Mouse (Mus musculus) liver, embryonic 14.5 days (tissue): ENCODE data around the gene Slc39a10. TPM values are rescaled to one million over a fixed set of nuclear protein-coding genes. Genes with fewer than 3 reads are reported as not detected.

Experiments used
- ATAC-seq: fragments of 200-750 bp; cut with Nextera tagmentation; 2 replicates; pipeline ENCODE4 v1.8.0; 2017; ENCODE audit warnings: moderate number of reproducible peaks, mild to moderate bottlenecking, moderate library complexity; ENCODE audit not compliant: insufficient read depth
- DNase-seq, 3 experiments: peaks; one replicate each; pipeline ENCODE4 v3.0.0-alpha.2; 2012 to 2013; ENCODE audit warnings: low read depth in 3 of 3, low spot score in 3 of 3
- H3K27ac ChIP-seq: fragments of 300-500 bp; sonication (generic); 2 replicates; pipeline ENCODE4 v1.5.1; 2014; ENCODE audit warnings: moderate library complexity, mild to moderate bottlenecking, control low read depth, inconsistent platforms
- H3K27me3 ChIP-seq: fragments of 300-500 bp; sonication (generic); 2 replicates; pipeline ENCODE4 v1.6.1; 2014; ENCODE audit warnings: mild to moderate bottlenecking, low read length, moderate library complexity; ENCODE audit not compliant: control insufficient read depth, insufficient read depth
- H3K36me3 ChIP-seq: fragments of 300-500 bp; sonication (generic); replicated peaks from 2 replicates; pipeline ENCODE4 v1.6.1; 2014; ENCODE audit warnings: low read depth; ENCODE audit not compliant: control insufficient read depth, insufficient read depth
- H3K4me1 ChIP-seq, 2 experiments: fragments of 200-500 bp in 1 of 2; fragments of 300-500 bp in 1 of 2; sonication (generic) in 1 of 2; replicated peaks; 2 replicates each; pipeline ENCODE4 v1.6.1; 2012 to 2014; ENCODE audit warnings: antibody characterized with exemption in 1 of 2, inconsistent platforms in 1 of 2, low read length in 1 of 2; ENCODE audit not compliant: control insufficient read depth in 2 of 2, insufficient read depth in 2 of 2
- H3K4me2 ChIP-seq: fragments of 300-500 bp; sonication (generic); 2 replicates; pipeline ENCODE4 v1.6.1; 2014; ENCODE audit warnings: low read depth, mild to moderate bottlenecking, control low read depth, moderate library complexity
- H3K4me3 ChIP-seq, 2 experiments: fragments of 200-500 bp in 1 of 2; fragments of 300-500 bp in 1 of 2; sonication (generic) in 1 of 2; 2 replicates each; pipeline ENCODE4 v1.5.1; 2012 to 2014; ENCODE audit warnings: low read depth in 2 of 2, low read length in 2 of 2, mild to moderate bottlenecking in 2 of 2, control low read depth in 1 of 2, inconsistent platforms in 1 of 2, moderate library complexity in 1 of 2; ENCODE audit not compliant: insufficient read depth in 1 of 2
- H3K9ac ChIP-seq: fragments of 300-500 bp; sonication (generic); replicated peaks from 2 replicates; pipeline ENCODE4 v1.6.1; 2014; ENCODE audit warnings: mild to moderate bottlenecking, control low read depth, moderate library complexity
- H3K9me3 ChIP-seq: fragments of 300-500 bp; sonication (generic); 2 replicates; pipeline ENCODE4 v1.6.1; 2016; ENCODE audit warnings: low read length, mixed read lengths; ENCODE audit not compliant: control insufficient read depth
- CTCF ChIP-seq: IDR thresholded peaks from 2 replicates; pipeline ENCODE4 v1.5.1; 2016; ENCODE audit warnings: antibody characterized with exemption, low read depth, control low read depth
- EP300 ChIP-seq: IDR thresholded peaks from 2 replicates; pipeline ENCODE4 v1.6.1; 2016; ENCODE audit warnings: antibody characterized with exemption, low read depth
- WGBS: fragments of 180-500 bp; shearing (Covaris S2); extraction: QIAGEN DNeasy Blood & Tissue Kit; methylation state at CpG from one replicate; pipeline ENCODE4 v1.1.7; 2014; ENCODE audit not compliant: insufficient replicate concordance; 5-methylcytosine and 5-hydroxymethylcytosine counted together
- polyA plus RNA-seq, 2 experiments: library from polyadenylated mRNA; depleted of rRNA in 1 of 2; stranded (reverse) in 1 of 2; unstranded in 1 of 2; fragments of >200 nt; fragmentation: Nextera tagmentation in 1 of 2; extraction: Ambion mirVana in 1 of 2; gene quantifications; 2 replicates each; pipeline versions ENCODE4 v1.2.1 to v1.2.3; 2012 to 2014

The Slc39a10 gene
- polyA plus RNA-seq, 2 experiments, result 2.2 to 5.2 TPM

DNA sequence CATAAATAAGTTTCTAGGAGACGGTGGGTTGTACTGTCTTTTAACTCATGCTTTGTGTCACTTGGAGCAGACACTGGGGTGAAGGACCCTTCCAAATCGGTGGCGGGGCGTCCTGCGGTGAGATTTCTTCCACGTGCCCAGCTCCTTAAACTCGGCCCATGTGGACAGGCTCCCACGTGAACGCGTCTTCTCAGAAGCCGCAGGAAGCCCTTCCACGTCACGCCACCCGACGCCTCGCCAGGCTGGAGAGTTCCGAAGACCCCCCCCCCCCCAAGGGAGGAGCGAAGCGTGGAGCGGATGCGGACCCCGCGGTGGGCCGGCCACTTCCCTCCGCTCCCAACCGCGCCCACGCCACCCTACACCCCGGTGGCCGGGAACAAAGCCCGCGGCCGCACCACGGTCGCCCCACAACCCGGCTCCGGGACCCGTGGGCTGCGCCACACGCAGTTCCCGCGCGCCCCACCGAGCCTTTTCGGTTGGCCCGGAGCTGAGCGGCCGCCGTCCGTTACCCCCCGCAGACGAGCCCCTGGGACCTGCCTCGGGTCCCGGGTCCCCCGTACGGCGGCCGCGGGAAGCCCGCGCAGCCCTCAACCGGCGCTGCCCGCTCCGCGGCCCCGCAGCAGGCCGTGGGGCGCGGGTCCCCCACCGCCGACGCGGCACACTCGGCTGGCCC lies 39.9 kb downstream of the Slc39a10 start:
- peak; percentile 10 for ATAC-seq
- H3K4me3 ChIP-seq, result peak overlapping the region; percentile 77 to 94
- H3K9ac ChIP-seq, result peak overlapping the region; percentile 96
- no peaks in the 10 kb centered on the region for H3K36me3 ChIP-seq
- TF ChIP-seq EP300 (no peak), CTCF (no peak)
- H3K4me2 ChIP-seq, result peak overlapping the region; percentile 81
- peak overlapping the region; percentile 72 for H3K27ac ChIP-seq
- peak in 2 of 3 experiments; percentile 13 to 24 for DNase-seq
- WGBS, result under 1% methylated on average over 68 of the region's 75 CpGs
- peaks cover 3 to 6% of the 10 kb centered on the region in 2 experiments; a peak in 3 of 4 replicates for H3K4me1 ChIP-seq
- no peaks in the 10 kb centered on the region for H3K9me3 ChIP-seq
- H3K27me3 ChIP-seq, result no peaks in the 10 kb centered on the region

DNA sequence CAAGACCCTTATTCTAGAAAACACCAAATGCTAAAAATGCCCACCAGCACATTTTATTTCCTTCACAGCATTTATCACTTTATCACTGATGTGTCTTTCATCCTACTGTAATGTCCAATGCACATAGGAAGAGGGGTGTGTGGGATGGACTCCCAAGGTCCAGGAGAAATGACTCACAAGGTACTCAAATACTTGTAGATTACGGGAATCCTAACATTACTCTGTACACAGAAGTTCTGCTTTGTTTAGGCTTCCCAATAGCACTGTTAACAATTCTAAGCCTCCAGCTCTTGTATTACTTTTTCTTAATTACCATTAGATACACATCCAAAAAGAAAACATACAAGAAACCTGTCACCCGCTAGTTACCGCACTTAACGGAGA lies 40.4 kb downstream of the Slc39a10 start:
- Histone ChIP-seq H3K27ac (no peak overlapping the region), H3K4me1 (peaks cover 3 to 6% of the 10 kb centered on the region in 2 experiments; a peak in 3 of 4 replicates), H3K27me3 (no peaks in the 10 kb centered on the region), H3K4me2 (peak overlapping the region; percentile 81), H3K36me3 (no peaks in the 10 kb centered on the region), H3K4me3 (peak overlapping the region; percentile 77 to 94), H3K9me3 (no peaks in the 10 kb centered on the region), H3K9ac (peak overlapping the region; percentile 96)
- 0% methylated on average over 4 of the region's 4 CpGs for WGBS
- no peak for TF ChIP-seq CTCF
- no peak for TF ChIP-seq EP300
- ATAC-seq (no peak), DNase-seq (peak in 1 of 3 experiments; percentile 10)

DNA sequence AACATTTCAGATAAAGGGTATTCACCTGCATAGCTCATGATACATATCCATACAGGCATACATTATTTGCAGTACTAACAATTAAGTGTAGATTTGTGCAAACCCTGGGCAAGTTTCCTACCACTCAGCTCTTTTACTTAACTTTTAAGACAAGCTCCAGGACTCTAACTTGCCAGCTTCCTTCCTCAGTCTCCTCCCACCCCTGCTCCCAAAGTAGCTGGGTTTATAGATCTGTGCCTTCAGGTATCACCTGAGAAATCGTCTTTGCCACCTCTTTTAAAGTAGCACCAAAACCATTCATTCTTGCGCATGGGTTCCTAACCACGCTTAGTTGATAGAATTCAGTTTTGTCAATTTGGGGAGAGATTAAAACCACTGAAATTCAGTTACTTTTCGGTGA lies 41.1 kb downstream of the Slc39a10 start:
- Histone ChIP-seq H3K4me2 (peak overlapping the region; percentile 81), H3K9ac (no peak overlapping the region), H3K36me3 (no peaks in the 10 kb centered on the region), H3K4me1 (peaks cover 3 to 6% of the 10 kb centered on the region in 2 experiments; a peak in 3 of 4 replicates), H3K9me3 (no peaks in the 10 kb centered on the region), H3K4me3 (no peak overlapping the region; a peak in 1 of 4 replicates), H3K27ac (no peak overlapping the region), H3K27me3 (no peaks in the 10 kb centered on the region)
- TF ChIP-seq CTCF, result no peak
- no peak for TF ChIP-seq EP300
- 35% methylated on average over 4 of the region's 4 CpGs for WGBS
- no peak for DNase-seq
- no peak for ATAC-seq

DNA sequence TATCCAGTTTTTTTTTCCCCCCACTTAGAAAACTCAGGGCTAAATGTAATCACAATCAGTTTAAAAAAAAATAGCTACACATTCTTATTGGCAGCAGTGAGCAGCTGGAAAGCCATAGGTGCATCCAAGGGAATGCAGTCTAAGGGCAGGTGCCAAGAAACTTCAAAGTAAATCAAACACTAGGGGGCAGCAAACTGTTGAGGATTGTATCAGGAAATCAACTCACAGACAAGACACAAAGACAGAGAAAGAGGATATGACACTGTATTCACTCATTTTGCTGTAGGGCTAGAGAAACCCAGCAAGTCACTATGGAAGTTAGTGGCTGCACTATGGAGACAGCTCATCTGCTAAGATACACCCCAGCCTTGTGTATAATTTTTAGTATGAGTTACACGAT lies 42.9 kb downstream of the Slc39a10 start:
- H3K4me2 ChIP-seq, result no peak overlapping the region
- H3K9ac ChIP-seq, result no peak overlapping the region
- no peaks in the 10 kb centered on the region for H3K36me3 ChIP-seq
- H3K27me3 ChIP-seq, result no peaks in the 10 kb centered on the region
- no peak overlapping the region for H3K4me3 ChIP-seq
- TF ChIP-seq EP300, result no peak
- TF ChIP-seq CTCF, result peak; percentile 72
- no peaks in the 10 kb centered on the region for H3K9me3 ChIP-seq
- H3K27ac ChIP-seq, result no peak overlapping the region
- peaks cover 3 to 4% of the 10 kb centered on the region in 2 experiments; a peak in 3 of 4 replicates for H3K4me1 ChIP-seq
- ATAC-seq, result no peak
- 28% methylated on average over 1 of the region's 1 CpGs for WGBS
- DNase-seq, result peak; percentile 46 to 56 (median 50)

DNA sequence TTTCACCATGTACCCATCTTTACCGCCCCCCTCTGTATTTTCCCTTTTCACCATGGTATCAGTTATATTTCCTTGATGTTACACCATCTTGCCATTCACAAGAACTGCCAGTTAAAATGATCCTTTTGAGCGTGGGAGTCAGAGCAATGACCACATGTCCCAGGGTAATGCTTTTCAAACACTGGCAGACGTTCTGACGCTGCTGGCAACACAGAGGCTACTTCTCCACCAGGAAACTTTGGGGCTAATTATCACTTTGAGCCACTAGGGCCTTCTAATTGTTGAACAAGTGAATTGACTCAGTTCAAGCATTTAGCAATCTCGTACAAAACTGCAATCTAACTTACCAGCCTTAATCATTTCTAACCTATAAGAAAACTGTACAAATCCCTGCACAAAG lies 47.4 kb downstream of the Slc39a10 start:
- H3K4me3 ChIP-seq, result no peak overlapping the region
- ATAC-seq (no peak), DNase-seq (no peak)
- 62% methylated on average over 5 of the region's 5 CpGs for WGBS
- no peak overlapping the region for H3K9ac ChIP-seq
- H3K4me2 ChIP-seq, result no peak overlapping the region
- no peaks in the 10 kb centered on the region for H3K4me1 ChIP-seq
- TF ChIP-seq EP300 (no peak), CTCF (no peak)
- no peaks in the 10 kb centered on the region for H3K36me3 ChIP-seq
- H3K27me3 ChIP-seq, result no peaks in the 10 kb centered on the region
- H3K9me3 ChIP-seq, result no peaks in the 10 kb centered on the region
- no peak overlapping the region for H3K27ac ChIP-seq
